Mouse (Mus musculus) neural tube, embryonic 15.5 days (tissue): ENCODE results near the gene Taf8. TPM values are rescaled to one million over a fixed set of nuclear protein-coding genes. Genes with fewer than 3 reads are reported as not detected.

Experiments
- ATAC-seq: fragments of 200-750 bp; cut with Nextera tagmentation; 2 replicates; pipeline ENCODE4 v1.8.0; 2017; ENCODE audit warnings: mild to moderate bottlenecking, moderate TSS enrichment, moderate library complexity; ENCODE audit not compliant: low FRiP score
- H3K27ac ChIP-seq: fragments of 300-500 bp; sonication (generic); replicated peaks from 2 replicates; pipeline ENCODE4 v1.5.1; 2015; ENCODE audit warnings: mild to moderate bottlenecking, inconsistent platforms
- H3K27me3 ChIP-seq: fragments of 300-500 bp; sonication (generic); replicated peaks from 2 replicates; pipeline ENCODE4 v1.6.1; 2015; ENCODE audit warnings: inconsistent platforms
- H3K36me3 ChIP-seq: fragments of 300-500 bp; sonication (generic); 2 replicates; pipeline ENCODE4 v1.6.1; 2015; ENCODE audit warnings: inconsistent platforms
- H3K4me1 ChIP-seq: fragments of 300-500 bp; sonication (generic); 2 replicates; pipeline ENCODE4 v1.6.1; 2015; ENCODE audit warnings: inconsistent platforms
- H3K4me2 ChIP-seq: fragments of 300-500 bp; sonication (generic); 2 replicates; pipeline ENCODE4 v1.6.1; 2015; ENCODE audit warnings: inconsistent platforms, mild to moderate bottlenecking, moderate library complexity
- H3K4me3 ChIP-seq: fragments of 300-500 bp; sonication (generic); replicated peaks from 2 replicates; pipeline ENCODE4 v1.5.1; 2015; ENCODE audit warnings: mild to moderate bottlenecking, inconsistent platforms
- H3K9ac ChIP-seq: fragments of 300-500 bp; sonication (generic); replicated peaks from 2 replicates; pipeline ENCODE4 v1.6.1; 2015; ENCODE audit warnings: mild to moderate bottlenecking, inconsistent platforms
- H3K9me3 ChIP-seq: fragments of 300-500 bp; sonication (generic); replicated peaks from 2 replicates; pipeline ENCODE4 v1.6.1; 2016; ENCODE audit warnings: inconsistent platforms
- WGBS: fragments of 180-500 bp; shearing (Covaris S2); methylation state at CpG from one replicate; pipeline ENCODE4 v1.1.7; 2015; ENCODE audit warnings: mixed read lengths; 5-methylcytosine and 5-hydroxymethylcytosine counted together
- polyA plus RNA-seq: library from polyadenylated mRNA; unstranded; fragments of >200 nt; fragmentation: Nextera tagmentation; extraction: Ambion mirVana; gene quantifications from 2 replicates; pipeline ENCODE4 v1.2.1, GENCODE M21; 2015

Taf8 gene
- 19.5 and 21.5 TPM in 2 replicates for polyA plus RNA-seq

DNA sequence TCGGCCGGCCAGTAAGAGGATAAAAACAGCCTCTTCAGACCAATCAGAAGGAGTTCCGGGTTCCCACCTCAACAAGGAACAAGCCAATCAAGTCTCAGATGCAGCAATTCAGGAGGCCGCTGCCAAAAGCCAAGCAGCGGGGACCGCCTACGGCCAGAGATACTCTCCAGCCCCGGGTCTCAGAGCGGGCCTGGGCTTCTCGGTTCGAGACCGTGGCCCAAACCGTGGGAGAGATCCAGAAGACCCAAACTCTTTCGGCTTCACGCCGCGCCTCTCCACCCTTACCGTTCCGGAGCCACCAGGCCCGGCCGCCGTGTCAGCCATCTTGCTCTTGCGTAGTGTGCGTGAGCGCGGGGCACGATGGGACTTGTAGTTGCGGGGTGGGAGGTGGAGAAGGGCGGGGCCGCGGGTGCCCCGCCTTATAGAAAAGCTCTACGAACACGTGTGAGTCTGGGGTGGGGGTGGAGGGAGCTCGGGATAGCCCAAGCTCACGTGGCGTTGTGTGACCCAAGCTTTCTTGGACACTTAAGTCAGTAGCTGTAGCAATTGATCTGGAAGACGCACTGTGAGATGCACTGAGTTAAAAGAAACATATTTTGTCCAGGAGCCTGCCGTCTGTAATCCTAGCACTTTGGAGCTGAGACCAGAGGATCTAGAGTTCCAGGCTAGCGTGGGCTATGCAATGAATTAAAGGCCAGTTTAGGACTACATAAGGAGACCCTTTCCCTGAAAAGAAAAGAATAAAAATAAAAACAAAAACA is at the start of gene Taf8:
Gene Taf8, minus strand, starts transcription at position 347 of the 761 bp plus-strand sequence.
- peak within 1 kb of the TSS; percentile 76 for H3K4me3 ChIP-seq
- 3% methylated on average over 40 of the region's 40 CpGs for WGBS
- H3K27me3 ChIP-seq = no peaks in the 10 kb centered on the region
- H3K27ac ChIP-seq = peak within 1 kb of the TSS; percentile 86
- peaks cover 18% of the 10 kb centered on the region for H3K36me3 ChIP-seq
- peak within 1 kb of the TSS; percentile 73 for H3K4me2 ChIP-seq
- H3K9me3 ChIP-seq = no peaks in the 10 kb centered on the region
- ATAC-seq = peak; percentile 97
- H3K4me1 ChIP-seq = peaks cover 20% of the 10 kb centered on the region
- H3K9ac ChIP-seq = peak within 1 kb of the TSS; percentile 78

DNA sequence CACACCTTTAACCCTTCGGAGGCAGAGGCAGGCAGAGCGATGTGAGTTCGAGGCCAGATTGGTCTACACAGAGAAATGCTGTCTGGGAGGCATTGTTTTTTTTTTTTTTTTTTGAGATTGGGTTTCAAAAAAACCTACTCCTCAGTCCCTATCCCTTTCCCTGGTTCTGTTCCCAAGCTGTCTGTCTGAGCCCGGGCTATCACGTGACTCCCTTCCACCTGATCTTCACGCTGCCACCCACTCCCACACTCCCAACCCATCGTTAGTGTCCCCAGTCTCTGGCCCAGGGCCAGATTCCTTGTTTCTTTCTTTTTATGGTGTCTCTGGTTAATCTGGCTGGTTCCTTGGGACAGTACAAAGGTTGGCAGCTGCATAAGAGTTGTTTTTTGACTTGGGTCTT is 49.0 kb upstream of the Taf8 start:
- Histone ChIP-seq H3K4me1 (no peaks in the 10 kb centered on the region; the same call in 1 of the 2 replicates), H3K27me3 (no peaks in the 10 kb centered on the region), H3K4me3 (no peak overlapping the region), H3K36me3 (no peaks in the 10 kb centered on the region), H3K4me2 (no peak overlapping the region), H3K27ac (no peak overlapping the region), H3K9ac (no peak overlapping the region), H3K9me3 (no peaks in the 10 kb centered on the region)
- WGBS = 77% methylated on average over 7 of the region's 7 CpGs
- ATAC-seq = no peak

DNA sequence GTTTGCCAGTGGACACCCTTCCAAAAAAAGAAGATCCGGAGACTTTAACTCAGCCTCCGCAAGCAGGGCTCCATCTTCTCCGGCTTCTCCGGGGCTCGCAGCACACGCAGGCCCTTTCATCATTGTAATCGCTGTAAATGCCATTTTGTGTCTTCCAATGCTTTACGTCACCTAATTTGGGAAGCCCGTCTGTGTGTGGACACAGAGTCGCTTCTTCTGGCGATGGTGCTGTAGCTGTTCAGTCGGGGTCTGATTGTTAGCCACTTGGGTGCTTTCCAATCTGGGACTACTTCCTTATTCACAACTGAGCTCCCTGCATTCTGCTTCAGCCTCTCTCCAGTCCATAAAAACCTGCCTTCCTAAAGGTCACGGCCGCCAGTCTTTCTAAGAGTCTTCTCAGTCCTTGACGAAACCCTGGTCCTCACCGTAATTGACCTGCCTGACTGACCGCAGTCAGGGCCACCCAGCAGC is 43.8 kb upstream of the Taf8 start:
- no peak overlapping the region for H3K9ac ChIP-seq
- peak overlapping the region; percentile 36 for H3K4me2 ChIP-seq
- peak overlapping the region; percentile 60; the same call in 1 of the 2 replicates for H3K27ac ChIP-seq
- H3K9me3 ChIP-seq = no peaks in the 10 kb centered on the region
- H3K36me3 ChIP-seq = no peaks in the 10 kb centered on the region
- WGBS = 56% methylated on average over 17 of the region's 17 CpGs
- H3K4me3 ChIP-seq = 0 out of 2 replicates have a peak overlapping the region, but pooled peaks have one; percentile 15
- ATAC-seq = 0 out of 2 replicates have a peak, but pooled peaks have one; percentile 38
- no peaks in the 10 kb centered on the region for H3K4me1 ChIP-seq
- no peaks in the 10 kb centered on the region for H3K27me3 ChIP-seq

DNA sequence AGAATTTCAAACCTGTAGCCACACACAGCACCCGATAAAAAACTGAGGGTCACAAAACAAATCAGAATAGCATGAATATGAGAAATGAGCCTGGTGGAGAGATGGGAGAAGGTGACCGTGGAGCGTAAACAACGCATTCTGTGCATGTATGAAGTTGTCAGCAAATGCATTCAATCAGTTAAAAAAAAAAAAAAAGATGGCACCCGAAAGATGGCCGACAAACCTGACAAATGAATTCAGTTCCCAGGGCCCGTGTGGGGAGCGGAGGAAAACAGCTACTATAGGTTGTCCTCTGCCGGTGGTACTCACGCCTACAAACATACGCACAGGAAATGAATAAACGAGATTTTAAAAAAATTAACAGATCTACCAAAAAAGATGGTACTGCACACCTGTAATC is 43.1 kb upstream of the Taf8 start:
- H3K9ac ChIP-seq = no peak overlapping the region
- H3K4me2 ChIP-seq = no peak overlapping the region
- H3K36me3 ChIP-seq = no peaks in the 10 kb centered on the region
- ATAC-seq = no peak
- H3K4me1 ChIP-seq = no peaks in the 10 kb centered on the region
- H3K9me3 ChIP-seq = no peaks in the 10 kb centered on the region
- WGBS = 87% methylated on average over 12 of the region's 12 CpGs
- no peak overlapping the region for H3K27ac ChIP-seq
- H3K27me3 ChIP-seq = no peaks in the 10 kb centered on the region
- no peak overlapping the region for H3K4me3 ChIP-seq

DNA sequence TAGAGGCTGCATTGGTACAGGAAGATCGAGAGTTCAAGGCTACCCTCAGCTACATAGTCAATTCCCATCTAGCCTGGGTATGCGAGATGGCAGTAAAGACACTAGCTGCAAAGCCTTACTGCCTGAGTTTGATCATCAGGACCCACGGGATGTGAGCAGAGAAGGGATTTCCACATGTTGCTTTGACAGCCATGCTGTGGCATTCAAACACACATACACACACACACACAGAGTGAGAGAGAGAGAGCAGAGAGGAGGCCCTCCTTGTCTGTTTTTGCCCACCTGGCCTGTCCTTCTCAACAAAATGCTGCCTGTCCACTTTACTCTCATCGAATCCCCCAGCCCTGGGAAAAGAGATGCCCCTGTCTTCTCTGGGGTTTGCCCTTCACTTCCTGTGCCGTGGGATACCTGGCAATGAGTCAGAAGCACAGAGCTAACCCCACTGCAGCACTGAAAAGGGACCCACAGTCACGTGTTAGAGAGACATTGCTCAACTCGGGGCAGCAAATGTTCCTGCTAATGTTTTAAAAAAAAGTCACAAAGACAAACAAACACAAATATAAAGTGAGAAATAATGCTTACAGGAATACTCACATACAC is 41.1 kb upstream of the Taf8 start:
- Histone ChIP-seq H3K36me3 (no peaks in the 10 kb centered on the region), H3K9me3 (no peaks in the 10 kb centered on the region), H3K4me3 (no peak overlapping the region), H3K4me1 (no peaks in the 10 kb centered on the region), H3K4me2 (no peak overlapping the region), H3K9ac (no peak overlapping the region), H3K27me3 (no peaks in the 10 kb centered on the region), H3K27ac (no peak overlapping the region)
- no peak for ATAC-seq
- WGBS = 76% methylated on average over 7 of the region's 7 CpGs

DNA sequence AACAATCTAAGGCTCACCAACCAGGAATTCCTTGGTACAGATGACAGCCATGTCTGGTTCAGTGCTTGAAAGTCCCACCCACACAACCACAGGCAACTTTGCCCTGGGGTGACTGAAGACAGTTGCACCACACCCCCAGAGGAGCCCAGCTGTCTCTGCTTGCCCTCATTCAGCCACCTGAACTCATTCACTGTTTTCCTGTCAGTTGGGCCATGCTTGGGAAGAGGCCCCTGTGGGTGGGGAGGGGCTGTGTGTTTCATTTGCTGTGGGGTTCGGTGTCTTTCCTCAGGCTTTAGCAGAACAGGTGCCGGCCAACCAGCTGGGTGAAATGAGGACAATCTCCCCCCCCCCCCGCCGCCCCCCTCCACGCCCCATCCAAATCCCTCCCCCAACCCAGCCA is 40.0 kb upstream of the Taf8 start:
- H3K4me3 ChIP-seq = no peak overlapping the region
- no peak overlapping the region for H3K4me2 ChIP-seq
- WGBS = 60% methylated on average over 2 of the region's 5 CpGs
- H3K36me3 ChIP-seq = no peaks in the 10 kb centered on the region
- H3K9me3 ChIP-seq = no peaks in the 10 kb centered on the region
- no peak overlapping the region for H3K27ac ChIP-seq
- H3K27me3 ChIP-seq = no peaks in the 10 kb centered on the region
- no peaks in the 10 kb centered on the region for H3K4me1 ChIP-seq
- H3K9ac ChIP-seq = no peak overlapping the region
- no peak for ATAC-seq

DNA sequence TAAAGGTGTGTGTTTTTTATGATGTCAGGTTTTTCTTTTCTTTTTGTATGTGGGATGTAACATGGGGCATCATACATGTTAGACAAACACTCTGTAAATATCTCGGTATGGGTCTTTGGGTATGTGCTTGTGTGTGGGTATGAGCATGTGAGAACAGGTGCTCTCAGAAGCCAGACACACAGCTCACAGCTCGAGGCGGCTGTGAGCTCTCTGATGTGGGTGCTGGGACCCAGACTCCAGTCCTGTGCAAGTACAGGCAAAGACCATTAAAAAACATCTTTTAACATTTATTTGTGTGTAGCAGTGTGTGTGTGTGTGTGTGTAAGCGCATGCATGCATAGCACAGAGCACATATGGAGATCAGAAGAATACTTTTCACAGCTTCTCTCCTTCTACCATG is 37.0 kb upstream of the Taf8 start:
- H3K27ac ChIP-seq = no peak overlapping the region
- no peak overlapping the region for H3K9ac ChIP-seq
- H3K36me3 ChIP-seq = no peaks in the 10 kb centered on the region
- H3K9me3 ChIP-seq = no peaks in the 10 kb centered on the region
- no peak overlapping the region for H3K4me3 ChIP-seq
- no peak overlapping the region for H3K4me2 ChIP-seq
- no peaks in the 10 kb centered on the region for H3K27me3 ChIP-seq
- ATAC-seq = no peak
- WGBS = 94% methylated on average over 4 of the region's 4 CpGs
- H3K4me1 ChIP-seq = no peaks in the 10 kb centered on the region

DNA sequence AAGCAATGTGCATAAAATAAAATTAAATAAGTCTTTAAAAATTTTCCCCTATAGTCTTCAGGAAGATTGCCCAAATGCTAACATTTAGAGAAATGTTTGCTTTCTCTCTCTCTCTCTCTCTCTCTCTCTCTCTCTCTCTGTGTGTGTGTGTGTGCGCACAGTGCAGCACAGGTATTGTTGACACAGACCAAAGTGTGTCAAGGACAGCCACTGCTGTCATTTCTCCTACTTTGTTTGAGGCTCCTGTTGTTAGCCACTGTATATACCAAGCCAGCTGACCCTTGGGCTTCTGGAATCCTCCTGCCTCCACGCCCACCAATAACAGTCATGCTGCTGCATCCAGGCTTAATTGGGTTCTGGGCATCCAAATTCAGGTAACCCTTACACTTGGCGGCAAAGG is 36.0 kb upstream of the Taf8 start:
- H3K27ac ChIP-seq = no peak overlapping the region
- WGBS = 86% methylated on average over 3 of the region's 3 CpGs
- H3K9me3 ChIP-seq = no peaks in the 10 kb centered on the region

DNA sequence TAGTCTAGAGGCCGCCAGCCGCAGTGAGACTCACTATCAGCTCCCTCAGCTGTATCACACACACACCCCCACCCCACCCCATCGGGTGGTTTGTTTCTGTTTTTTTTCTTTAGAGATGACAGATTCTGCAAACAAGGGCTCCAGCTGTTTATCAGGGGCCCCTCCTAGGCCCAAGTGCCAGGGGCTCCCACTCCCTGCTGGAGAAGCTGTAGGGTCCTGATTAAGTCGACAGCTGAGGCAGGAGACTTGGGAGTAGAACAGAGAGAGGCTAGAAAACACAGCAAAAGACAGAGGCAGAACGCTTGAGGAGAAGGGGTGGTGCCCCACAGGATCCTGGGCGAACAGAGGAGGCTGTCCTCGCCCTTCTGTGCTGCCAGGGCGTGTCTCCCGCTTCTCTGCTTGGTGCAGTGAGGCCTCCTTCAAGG is 33.7 kb upstream of the Taf8 start:
- no peak for ATAC-seq
- Histone ChIP-seq H3K36me3 (no peaks in the 10 kb centered on the region), H3K4me3 (no peak overlapping the region), H3K27me3 (no peaks in the 10 kb centered on the region), H3K4me2 (no peak overlapping the region), H3K9me3 (no peaks in the 10 kb centered on the region), H3K27ac (no peak overlapping the region), H3K4me1 (0 out of 2 replicates have a peak, but pooled peaks cover 2% of the 10 kb centered on the region), H3K9ac (no peak overlapping the region)
- 76% methylated on average over 9 of the region's 9 CpGs for WGBS

More for the DNA sequence above, 36.0 kb upstream of the Taf8 start:
- ATAC-seq = no peak
- Histone ChIP-seq H3K4me1 (no peaks in the 10 kb centered on the region), H3K9ac (no peak overlapping the region), H3K36me3 (no peaks in the 10 kb centered on the region), H3K4me2 (no peak overlapping the region), H3K4me3 (no peak overlapping the region), H3K27me3 (no peaks in the 10 kb centered on the region)

DNA sequence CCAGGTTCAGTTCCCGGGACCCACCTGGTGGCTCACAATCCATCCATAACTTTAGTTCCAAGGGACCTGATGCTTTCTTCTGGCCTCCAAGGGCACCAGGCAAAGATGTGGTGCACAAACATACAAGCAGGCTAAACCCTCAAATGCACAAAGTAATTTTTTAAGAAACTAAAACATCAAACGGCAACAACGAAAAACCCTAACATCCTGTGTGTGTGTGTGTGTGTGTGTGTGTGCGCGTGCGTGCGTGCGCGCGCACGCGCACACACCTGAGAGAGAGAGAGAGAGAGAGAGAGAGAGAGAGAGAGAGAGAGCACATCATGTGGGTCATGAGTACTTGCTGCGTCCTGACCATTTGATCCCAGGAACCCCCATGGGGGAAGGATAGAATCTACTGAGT is 31.6 kb upstream of the Taf8 start:
- H3K4me3 ChIP-seq = no peak overlapping the region
- H3K27ac ChIP-seq = no peak overlapping the region
- no peak overlapping the region for H3K4me2 ChIP-seq
- no peaks in the 10 kb centered on the region for H3K9me3 ChIP-seq
- WGBS = 96% methylated on average over 13 of the region's 13 CpGs
- no peaks in the 10 kb centered on the region for H3K27me3 ChIP-seq
- no peaks in the 10 kb centered on the region for H3K36me3 ChIP-seq
- H3K9ac ChIP-seq = no peak overlapping the region
- ATAC-seq = no peak
- H3K4me1 ChIP-seq = 0 out of 2 replicates have a peak, but pooled peaks cover 2% of the 10 kb centered on the region

DNA sequence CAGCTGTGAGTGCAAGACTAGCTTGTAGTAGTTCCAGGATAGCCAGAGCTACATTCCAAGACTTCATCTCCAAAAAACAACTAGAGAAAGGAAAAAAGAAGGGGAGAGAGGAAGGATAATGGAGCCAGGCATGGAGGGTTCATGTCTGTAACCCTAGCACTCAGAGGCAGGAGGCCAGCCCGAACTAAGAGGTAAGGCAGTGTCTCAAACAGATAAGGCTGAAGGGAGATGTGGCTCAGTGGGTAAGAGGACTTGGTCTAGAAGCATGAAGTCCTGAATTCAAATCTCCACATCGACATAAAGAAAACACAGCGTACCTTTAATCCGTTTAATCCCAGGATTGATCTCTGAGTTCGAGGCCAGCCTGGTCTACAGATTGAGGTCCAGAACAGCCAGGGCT is 30.3 kb upstream of the Taf8 start:
- Histone ChIP-seq H3K27me3 (no peaks in the 10 kb centered on the region), H3K36me3 (no peaks in the 10 kb centered on the region), H3K4me3 (no peak overlapping the region), H3K9ac (no peak overlapping the region), H3K27ac (no peak overlapping the region), H3K4me1 (peaks cover 3% of the 10 kb centered on the region; the same call in 1 of the 2 replicates), H3K9me3 (no peaks in the 10 kb centered on the region), H3K4me2 (no peak overlapping the region)
- ATAC-seq = no peak
- 98% methylated on average over 5 of the region's 5 CpGs for WGBS

DNA sequence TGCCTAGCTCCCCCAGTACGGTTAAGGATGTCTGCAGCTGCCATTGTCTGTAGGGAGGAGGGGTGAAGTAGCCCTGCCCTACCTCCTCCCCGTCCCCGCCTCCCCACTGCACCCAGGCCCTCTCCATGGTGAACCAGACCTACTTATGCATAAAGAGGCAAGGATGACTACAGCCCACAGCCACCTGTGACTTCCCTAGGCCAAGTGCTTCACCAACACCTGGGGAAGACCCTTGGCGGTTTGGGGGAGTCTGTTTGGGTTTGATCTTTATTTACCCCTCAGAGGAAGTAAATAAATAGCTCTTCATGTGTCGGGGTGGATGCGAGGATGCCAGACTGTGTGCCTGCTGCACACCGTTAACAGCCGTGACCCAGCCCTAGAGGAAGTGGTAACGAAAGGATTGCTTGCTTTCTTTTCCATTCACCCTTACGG is 29.3 kb upstream of the Taf8 start:
- 46% methylated on average over 10 of the region's 10 CpGs for WGBS
- peaks cover 10% of the 10 kb centered on the region; the same call in 1 of the 2 replicates for H3K4me1 ChIP-seq
- H3K27ac ChIP-seq = no peak overlapping the region
- H3K9ac ChIP-seq = no peak overlapping the region
- no peak overlapping the region for H3K4me3 ChIP-seq
- ATAC-seq = no peak
- no peaks in the 10 kb centered on the region for H3K27me3 ChIP-seq
- H3K36me3 ChIP-seq = no peaks in the 10 kb centered on the region
- H3K9me3 ChIP-seq = no peaks in the 10 kb centered on the region
- H3K4me2 ChIP-seq = no peak overlapping the region
